Mouse (Mus musculus) CH12.LX (cell line): ENCODE data around the gene Crtc3. TPM values are rescaled to one million over a fixed set of nuclear protein-coding genes. Genes with fewer than 3 reads are reported as not detected.

Source experiments
- DNase-seq: peaks from one replicate; pipeline ENCODE4 v3.0.0-alpha.2; 2013; ENCODE audit errors: extremely low read depth
- H3K27ac ChIP-seq: 2 replicates; pipeline ENCODE4 v1.5.1; 2012; ENCODE audit warnings: low read depth, mild to moderate bottlenecking, control low read depth, moderate library complexity; ENCODE audit not compliant: insufficient read depth
- H3K27me3 ChIP-seq: replicated peaks from 2 replicates; pipeline ENCODE3; 2012; ENCODE audit warnings: inconsistent platforms
- H3K36me3 ChIP-seq, 2 experiments: replicated peaks in 1 of 2; 2 replicates each; pipeline versions ENCODE3 to v1.6.1; 2012; ENCODE audit warnings: inconsistent platforms in 1 of 2, low read length in 1 of 2, mild to moderate bottlenecking in 1 of 2, mixed read lengths in 1 of 2, moderate library complexity in 1 of 2; ENCODE audit not compliant: control insufficient read depth in 1 of 2, insufficient read depth in 1 of 2
- H3K4me1 ChIP-seq, 2 experiments: 2 replicates each; pipeline ENCODE4 v1.6.1; 2012; ENCODE audit warnings: inconsistent platforms in 1 of 2, moderate library complexity in 1 of 2; ENCODE audit not compliant: insufficient read depth in 2 of 2, control insufficient read depth in 1 of 2
- H3K4me2 ChIP-seq: 2 replicates; pipeline ENCODE4 v1.6.1; 2012; ENCODE audit warnings: low read depth, mild to moderate bottlenecking, control low read depth; ENCODE audit not compliant: poor library complexity, insufficient read depth, severe bottlenecking
- H3K4me3 ChIP-seq, 3 experiments: fragments of 150-350 bp in 1 of 3; sonication (generic) in 1 of 3; replicated peaks in 1 of 3; 2 replicates each; pipeline versions ENCODE3 to v1.5.1; 2011 to 2012; ENCODE audit warnings: low read depth in 2 of 3, low read length in 2 of 3, mild to moderate bottlenecking in 2 of 3, moderate library complexity in 2 of 3, control low read depth in 1 of 3, improper control_type of control experiment in 1 of 3, inconsistent platforms in 1 of 3, mixed read lengths in 1 of 3; ENCODE audit not compliant: poor library complexity in 1 of 3
- H3K79me2 ChIP-seq: replicated peaks from 2 replicates; pipeline ENCODE4 v1.6.1; 2012; ENCODE audit warnings: mild to moderate bottlenecking, moderate library complexity; ENCODE audit not compliant: control insufficient read depth, poor library complexity, insufficient read depth, severe bottlenecking; ENCODE audit errors: extremely low read depth
- H3K9ac ChIP-seq: 2 replicates; pipeline ENCODE4 v1.6.1; 2012; ENCODE audit warnings: low read depth, mild to moderate bottlenecking, control low read depth, moderate library complexity; ENCODE audit not compliant: insufficient read depth
- H3K9me3 ChIP-seq: replicated peaks from 2 replicates; pipeline ENCODE3; 2012; ENCODE audit warnings: low read length, inconsistent platforms, mixed read lengths
- BHLHE40 ChIP-seq: IDR thresholded peaks from 2 replicates; pipeline ENCODE4 v1.6.1; 2011; ENCODE audit warnings: mild to moderate bottlenecking, low read depth, low read length, improper control_type of control experiment
- CHD1 ChIP-seq: IDR thresholded peaks from 2 replicates; pipeline ENCODE4 v1.6.1; 2012; ENCODE audit warnings: low read depth, low read length, improper control_type of control experiment, inconsistent platforms
- CTCF ChIP-seq, 2 experiments: IDR thresholded peaks in 1 of 2; conservative IDR thresholded peaks in 1 of 2; 2 replicates each; pipeline ENCODE4 v1.5.1; 2011 to 2012; ENCODE audit warnings: low read depth in 2 of 2, low read length in 2 of 2, improper control_type of control experiment in 1 of 2, inconsistent platforms in 1 of 2, mild to moderate bottlenecking in 1 of 2, moderate library complexity in 1 of 2
- ELF1 ChIP-seq: IDR thresholded peaks from 2 replicates; pipeline ENCODE4 v1.6.1; 2014; ENCODE audit warnings: low read depth, mild to moderate bottlenecking, inconsistent platforms, low read length, improper control_type of control experiment
- EP300 ChIP-seq: IDR thresholded peaks from 2 replicates; pipeline ENCODE4 v1.6.1; 2011; ENCODE audit warnings: low read length, improper control_type of control experiment
- ETS1 ChIP-seq: conservative IDR thresholded peaks from 2 replicates; pipeline ENCODE4 v1.6.1; 2012; ENCODE audit warnings: low read depth, mild to moderate bottlenecking, inconsistent platforms, low read length, improper control_type of control experiment, moderate library complexity
- JUND ChIP-seq: conservative IDR thresholded peaks from 2 replicates; pipeline ENCODE4 v1.6.1; 2011; ENCODE audit warnings: low read depth, low read length, improper control_type of control experiment
- MAX ChIP-seq: IDR thresholded peaks from 2 replicates; pipeline ENCODE4 v1.6.1; 2011; ENCODE audit warnings: low read length, improper control_type of control experiment
- MYC ChIP-seq: IDR thresholded peaks from 2 replicates; pipeline ENCODE4 v1.6.1; 2011; ENCODE audit warnings: low read depth, mild to moderate bottlenecking, improper control_type of control experiment, low read length
- SIN3A ChIP-seq: IDR thresholded peaks from 2 replicates; pipeline ENCODE4 v1.6.1; 2012; ENCODE audit warnings: low read length, improper control_type of control experiment, inconsistent platforms
- SMC3 ChIP-seq: IDR thresholded peaks from 2 replicates; pipeline ENCODE4 v1.6.1; 2011; ENCODE audit warnings: low read depth, low read length, improper control_type of control experiment
- TBP ChIP-seq: conservative IDR thresholded peaks from 2 replicates; pipeline ENCODE4 v1.6.1; 2011; ENCODE audit warnings: low read depth, low read length, improper control_type of control experiment
- TCF12 ChIP-seq: IDR thresholded peaks from 2 replicates; pipeline ENCODE4 v1.6.1; 2014; ENCODE audit warnings: low read depth, mild to moderate bottlenecking, inconsistent platforms, low read length, improper control_type of control experiment
- UBTF ChIP-seq: IDR thresholded peaks from 2 replicates; pipeline ENCODE4 v1.6.1; 2012; ENCODE audit warnings: low read depth, mild to moderate bottlenecking, inconsistent platforms, low read length, improper control_type of control experiment, moderate library complexity
- dilution Hi-C: fragments of 300-500 bp; cut with MboI; formaldehyde crosslinking; loops from 2 replicates; pipeline ENCODE4 v1.14.3; 2020; ENCODE audit warnings: low sequenced_read_pairs; ENCODE audit not compliant: extremely low pct_unique_long_range_greater_than_20kb, extremely low pct_ligation_motif_present
- in situ Hi-C: fragments of 300-500 bp; cut with MboI; formaldehyde crosslinking; loops from 3 replicates; pipeline ENCODE4 v1.14.3; 2019; ENCODE audit warnings: low sequenced_read_pairs, low pct_ligation_motif_present, low pct_unique_long_range_greater_than_20kb, mixed read lengths
- polyA plus RNA-seq: library from polyadenylated mRNA; unstranded; fragments of >175 nt; gene quantifications from 2 replicates; pipeline ENCODE4 v1.2.1, GENCODE M21; 2012; ENCODE audit warnings: low read depth; ENCODE audit not compliant: insufficient read length
- total RNA-seq, 2 experiments: library from RNA; depleted of rRNA; stranded (reverse); fragments of 300-350 nt in 1 of 2; fragments of >200 nt in 1 of 2; gene quantifications; 2 replicates each; pipeline ENCODE4 v1.2.3; 2012 to 2014

Gene Crtc3
- total and polyA plus RNA-seq, 3 experiments: 1.2 to 9.1 (median 4.4) TPM

DNA sequence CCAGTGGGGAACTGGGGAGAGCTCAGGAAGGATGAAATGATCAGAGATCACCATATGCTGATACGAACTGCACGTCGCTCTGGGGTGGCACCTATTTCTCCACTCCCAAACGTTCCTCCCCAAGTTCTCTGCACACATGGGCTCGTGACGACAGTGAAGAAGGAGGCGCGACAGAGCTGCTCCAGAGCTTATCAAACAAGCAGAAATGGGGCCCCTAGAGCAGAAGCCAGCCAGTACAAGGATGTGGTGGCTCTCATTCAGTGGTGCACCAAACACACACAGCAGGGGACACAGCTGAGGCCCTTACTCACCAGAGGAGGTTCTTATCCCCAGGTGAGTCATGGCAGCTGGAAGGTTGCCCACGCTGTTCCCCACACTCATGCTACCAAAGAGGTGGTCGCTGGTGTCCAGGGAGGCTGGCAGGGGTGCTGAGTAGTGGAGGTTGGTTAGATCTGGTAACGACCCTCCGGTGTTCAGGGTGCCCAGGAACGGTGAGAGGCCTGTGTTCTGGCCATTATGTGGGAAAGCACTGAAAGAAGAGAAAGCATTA, 90.2 kb downstream of the Crtc3 start:
- peaks cover 6 to 54% of the 10 kb centered on the region in 2 experiments for H3K36me3 ChIP-seq
- no peaks in the 10 kb centered on the region for H3K79me2 ChIP-seq
- in situ Hi-C loops (loop anchor here (25.0 kb wide), 1 partner anchor 461 kb away; no protein-coding TSS in a partner anchor), dilution Hi-C loops (no loop called here)
- peaks cover 9 to 35% of the 10 kb centered on the region in 2 experiments for H3K4me1 ChIP-seq
- no peaks in the 10 kb centered on the region for H3K27me3 ChIP-seq
- H3K9ac ChIP-seq: no peak overlapping the region
- no peaks in the 10 kb centered on the region for H3K9me3 ChIP-seq
- no peak overlapping the region; the same call in 1 of the 2 replicates for H3K27ac ChIP-seq
- no peak overlapping the region for H3K4me3 ChIP-seq
- no peak for TF ChIP-seq SMC3
- no peak for TF ChIP-seq ELF1
- TF ChIP-seq BHLHE40: peak; percentile 5; the same call in 1 of the 2 replicates
- no peak overlapping the region for H3K4me2 ChIP-seq
- DNase-seq: peak; percentile 37

DNA sequence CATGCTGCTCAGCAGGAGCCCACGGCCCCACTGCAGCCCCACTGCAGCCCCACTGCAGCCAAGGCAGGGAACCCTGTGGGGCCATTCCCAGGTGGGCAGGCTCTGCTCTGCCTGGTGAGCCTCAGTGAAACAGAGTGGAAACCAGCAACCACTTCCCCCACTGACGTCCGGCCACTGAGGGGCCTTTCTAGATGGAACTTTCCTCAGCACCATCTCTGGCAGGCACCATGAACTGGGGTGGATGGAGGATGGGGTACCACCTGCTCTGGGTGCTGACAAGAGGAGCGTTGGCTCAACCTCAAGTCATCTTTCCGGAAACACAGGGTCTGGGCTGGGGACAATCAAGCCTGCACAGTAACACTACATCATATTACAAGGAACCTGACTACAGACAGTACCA, 90.8 kb downstream of the Crtc3 start:
- H3K36me3 ChIP-seq: peaks cover 6 to 52% of the 10 kb centered on the region in 2 experiments
- H3K4me2 ChIP-seq: no peak overlapping the region
- in situ Hi-C loops: loop anchor here (25.0 kb wide), 1 partner anchor 461 kb away; no protein-coding TSS in a partner anchor
- H3K27me3 ChIP-seq: no peaks in the 10 kb centered on the region
- H3K4me3 ChIP-seq: no peak overlapping the region
- TF ChIP-seq SMC3 (no peak), MAX (no peak), EP300 (peak; percentile 70; the same call in 1 of the 2 replicates), JUND (no peak), UBTF (no peak), MYC (no peak), ETS1 (peak; percentile 41; the same call in 1 of the 2 replicates), CHD1 (no peak), CTCF (conservative IDR thresholded peaks at IDR 0.05 in 1 of 2, IDR thresholded peaks at IDR 0.05 in 1 of 2; ENCODE audit: low read depth in 2 of 2, low read length in 2 of 2) (no peak), TBP (no peak), BHLHE40 (peak; percentile 44; the same call in 1 of the 2 replicates), TCF12 (peak; percentile 72; the same call in 1 of the 2 replicates), SIN3A (no peak)
- no peak overlapping the region for H3K9ac ChIP-seq
- dilution Hi-C loops: no loop called here
- no peak overlapping the region for H3K27ac ChIP-seq
- no peaks in the 10 kb centered on the region for H3K79me2 ChIP-seq
- no peaks in the 10 kb centered on the region for H3K9me3 ChIP-seq
- peaks cover 9 to 35% of the 10 kb centered on the region in 2 experiments for H3K4me1 ChIP-seq
- peak; percentile 71 for DNase-seq
